Mouse (Mus musculus) C2C12 (cell line): ENCODE data around the gene Tmcc3. TPM values are rescaled to one million over a fixed set of nuclear protein-coding genes. Genes with fewer than 3 reads are reported as not detected.

ENCODE experiments used
- H3K27me3 ChIP-seq: one replicate; pipeline ENCODE4 v1.6.1; 2011; ENCODE audit not compliant: control insufficient read depth, insufficient read depth, insufficient read length
- H3K36me3 ChIP-seq: one replicate; pipeline ENCODE4 v1.6.1; 2011; ENCODE audit not compliant: control insufficient read depth, insufficient read depth
- H3K4me3 ChIP-seq: one replicate; pipeline ENCODE4 v1.5.1; 2011; ENCODE audit warnings: mild to moderate bottlenecking, control low read depth; ENCODE audit not compliant: poor library complexity, insufficient read depth, severe bottlenecking
- H3K79me2 ChIP-seq: one replicate; pipeline ENCODE4 v1.6.1; 2011; ENCODE audit not compliant: control insufficient read depth, insufficient read depth
- H3K79me3 ChIP-seq: one replicate; pipeline ENCODE4 v1.6.1; 2011; ENCODE audit warnings: low read depth, control low read depth
- H3ac ChIP-seq: one replicate; pipeline ENCODE3; 2011; ENCODE audit warnings: low read depth; ENCODE audit not compliant: control insufficient read depth, insufficient read length
- CEBPB ChIP-seq: IDR thresholded peaks from one replicate; pipeline ENCODE4 v1.6.1; 2011; ENCODE audit warnings: low read depth, mild to moderate bottlenecking, control low read depth, moderate library complexity
- CTCF ChIP-seq: IDR thresholded peaks from one replicate; pipeline ENCODE4 v1.5.1; 2011; ENCODE audit not compliant: control insufficient read depth, insufficient read depth, insufficient read length
- FOSL1 ChIP-seq: IDR thresholded peaks from one replicate; pipeline ENCODE4 v1.8.0; 2011; ENCODE audit warnings: mild to moderate bottlenecking, low read length; ENCODE audit not compliant: poor library complexity, insufficient read depth, severe bottlenecking
- MAX ChIP-seq: IDR thresholded peaks from one replicate; pipeline ENCODE4 v1.6.1; 2011; ENCODE audit warnings: mild to moderate bottlenecking, control low read depth
- MYOD1 ChIP-seq: IDR thresholded peaks from one replicate; pipeline ENCODE4 v1.6.1; 2011; ENCODE audit warnings: low read depth; ENCODE audit not compliant: control insufficient read depth, insufficient read length
- MYOG ChIP-seq: IDR thresholded peaks from one replicate; pipeline ENCODE4 v1.6.1; 2011; ENCODE audit not compliant: control insufficient read depth, insufficient read length; ENCODE audit errors: extremely low read depth
- USF1 ChIP-seq: IDR thresholded peaks from one replicate; pipeline ENCODE4 v1.6.1; 2011; ENCODE audit warnings: low read depth, mild to moderate bottlenecking, control low read depth, moderate library complexity
- polyA plus RNA-seq: library from polyadenylated mRNA; unstranded; fragments of >200 nt; fragmentation: generic; extraction: Trizol; gene quantifications from one replicate; pipeline ENCODE4 v1.2.1, GENCODE M21; 2012; ENCODE audit warnings: missing spikeins

Gene Tmcc3
- polyA plus RNA-seq, 1 experiment: 3.5 TPM

GRCm38 (mm10) chr10:94352877-94353853 lies 41.4 kb downstream of the Tmcc3 start:
- Histone ChIP-seq H3K27me3 (peaks cover 7% of the 10 kb centered on the region), H3K79me2 (no peaks in the 10 kb centered on the region), H3K4me3 (no peak overlapping the region), H3ac (no peak overlapping the region), H3K36me3 (no peaks in the 10 kb centered on the region), H3K79me3 (no peaks in the 10 kb centered on the region)
- TF ChIP-seq FOSL1: no peak
- no peak for TF ChIP-seq MYOG
- no peak for TF ChIP-seq MAX
- TF ChIP-seq CEBPB: no peak
- no peak for TF ChIP-seq CTCF
- TF ChIP-seq MYOD1: no peak
- TF ChIP-seq USF1: no peak

GRCm38 (mm10) chr10:94354005-94354404 lies 42.3 kb downstream of the Tmcc3 start:
- Histone ChIP-seq H3K36me3 (no peaks in the 10 kb centered on the region), H3K27me3 (peaks cover 7% of the 10 kb centered on the region), H3K79me3 (no peaks in the 10 kb centered on the region), H3ac (no peak overlapping the region), H3K4me3 (no peak overlapping the region), H3K79me2 (no peaks in the 10 kb centered on the region)
- TF ChIP-seq CTCF (no peak), FOSL1 (no peak), USF1 (no peak), MYOD1 (no peak), CEBPB (no peak), MAX (no peak), MYOG (no peak)

DNA sequence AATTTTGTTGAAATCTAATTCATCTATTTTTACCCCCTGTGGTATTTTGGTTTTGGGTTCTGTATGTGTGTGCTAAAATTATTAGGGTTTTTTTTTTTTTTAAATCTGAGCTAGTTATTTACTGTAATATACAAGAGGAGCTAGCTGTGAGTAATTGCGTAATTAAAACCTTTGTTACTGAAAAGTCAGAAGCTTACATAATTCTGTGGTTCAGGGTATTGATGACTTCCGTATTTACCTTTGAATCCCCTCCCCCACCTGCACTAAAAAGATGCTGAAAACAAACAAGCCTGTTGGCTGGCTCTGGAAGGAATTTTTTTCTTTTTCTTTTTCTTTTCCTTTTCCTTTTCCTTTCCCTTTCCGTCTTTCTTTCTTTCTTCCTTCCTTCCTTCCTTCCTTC lies 42.7 kb downstream of the Tmcc3 start:
- Histone ChIP-seq H3K4me3 (no peak overlapping the region), H3K79me2 (no peaks in the 10 kb centered on the region)

DNA sequence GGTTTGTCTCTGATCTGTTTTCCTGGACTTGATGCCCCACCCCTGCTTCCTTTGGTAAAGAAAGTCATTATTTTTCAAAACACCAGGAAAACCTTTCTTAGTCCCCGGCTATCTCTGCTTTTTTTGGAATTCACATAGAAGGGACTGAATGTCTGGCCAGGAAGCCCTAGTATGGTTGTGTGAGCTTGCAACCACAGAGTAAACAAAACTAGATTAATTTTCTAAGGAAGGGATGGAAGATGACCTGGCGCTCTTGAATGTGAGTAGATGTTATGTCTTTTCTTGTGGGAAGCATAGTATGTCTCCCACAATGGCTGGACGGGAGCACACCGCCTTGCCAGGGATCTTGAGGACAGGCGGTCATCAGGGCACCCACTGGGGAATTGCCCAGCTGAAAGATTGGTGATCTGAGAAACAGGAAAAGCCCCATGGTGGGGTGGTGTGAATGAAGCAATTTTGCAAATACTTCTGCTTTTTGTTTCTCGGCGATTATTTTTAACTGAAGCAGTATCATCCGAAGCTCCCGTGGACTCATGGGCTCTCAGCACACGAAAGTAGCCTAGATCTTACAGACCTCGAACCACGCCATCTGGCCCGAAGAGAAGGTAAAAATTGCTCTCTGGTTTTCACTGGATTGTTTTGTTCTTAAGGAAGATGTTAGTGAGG lies 44.9 kb downstream of the Tmcc3 start:
- TF ChIP-seq MAX: no peak
- TF ChIP-seq CTCF: no peak
- TF ChIP-seq MYOG: no peak
- TF ChIP-seq MYOD1: no peak
- TF ChIP-seq CEBPB: no peak
- TF ChIP-seq FOSL1: no peak
- TF ChIP-seq USF1: no peak
- Histone ChIP-seq H3K4me3 (no peak overlapping the region), H3ac (no peak overlapping the region), H3K79me3 (no peaks in the 10 kb centered on the region), H3K36me3 (no peaks in the 10 kb centered on the region), H3K79me2 (no peaks in the 10 kb centered on the region), H3K27me3 (peaks cover 9% of the 10 kb centered on the region)

More for the DNA sequence above, 42.7 kb downstream of the Tmcc3 start:
- TF ChIP-seq CEBPB: no peak
- no peak for TF ChIP-seq MYOG
- H3ac ChIP-seq: no peak overlapping the region
- H3K27me3 ChIP-seq: peaks cover 10% of the 10 kb centered on the region
- H3K79me3 ChIP-seq: no peaks in the 10 kb centered on the region
- no peaks in the 10 kb centered on the region for H3K36me3 ChIP-seq

DNA sequence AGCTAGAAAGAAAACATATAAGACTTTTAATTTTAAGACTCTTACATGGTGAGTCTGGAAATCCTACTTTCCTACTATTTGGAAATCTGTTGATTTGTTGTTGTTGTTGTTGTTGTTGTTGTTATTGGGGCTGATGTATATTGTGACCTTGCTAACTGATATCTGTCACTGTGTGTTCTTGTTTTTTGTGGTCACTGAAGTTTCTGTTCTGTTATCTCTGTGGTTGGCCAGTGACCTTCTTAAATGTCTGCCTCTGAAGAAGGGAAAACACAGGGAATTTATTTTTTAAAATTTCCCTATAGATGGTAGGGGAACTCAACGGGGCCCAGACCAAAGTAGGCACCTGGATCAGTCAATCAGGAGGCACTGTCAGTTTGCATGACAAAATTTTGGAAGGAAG lies 48.9 kb downstream of the Tmcc3 start:
- Histone ChIP-seq H3K36me3 (no peaks in the 10 kb centered on the region), H3K79me2 (no peaks in the 10 kb centered on the region), H3ac (no peak overlapping the region), H3K27me3 (peaks cover 5% of the 10 kb centered on the region), H3K4me3 (no peak overlapping the region), H3K79me3 (no peaks in the 10 kb centered on the region)
- TF ChIP-seq USF1: no peak
- TF ChIP-seq CEBPB: no peak
